Mouse (Mus musculus): ENCODE results near the gene 9930022D16Rik. TPM values are rescaled to one million over a fixed set of nuclear protein-coding genes. Genes with fewer than 3 reads are reported as not detected.

9930022D16Rik gene
- not detected for total RNA-seq (2021)
- long read RNA-seq, experiment 1: 0 reads
- long read RNA-seq, experiment 2: 0 reads

DNA sequence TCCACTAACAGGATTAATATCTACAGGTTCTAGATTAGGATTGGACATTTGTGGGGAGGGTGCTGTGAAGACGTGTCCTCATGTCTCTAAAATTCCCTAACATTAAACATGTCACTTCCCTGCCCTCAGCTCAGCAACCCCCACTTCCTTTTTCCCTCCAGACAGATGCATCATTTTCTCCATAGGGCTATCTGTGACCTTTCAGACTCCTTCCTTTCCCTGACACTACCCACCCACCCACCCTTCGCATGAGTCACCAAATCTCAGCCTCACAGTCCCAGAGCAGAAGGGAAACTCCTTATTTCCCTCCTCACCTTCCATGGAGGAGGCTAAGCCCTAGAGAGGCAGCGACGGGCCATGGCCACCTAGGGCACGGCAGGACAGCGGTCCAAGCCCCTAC is at the start of gene 9930022D16Rik:
Gene 9930022D16Rik, plus strand, starts transcription at position 301 of the 400 bp plus-strand sequence.
- no peak for DNase-seq

GRCm38 (mm10) chr11:109364337-109364736 is 49.4 kb upstream of the 9930022D16Rik start:
- no peak for DNase-seq

GRCm38 (mm10) chr11:109364881-109365280 is 48.8 kb upstream of the 9930022D16Rik start:
- DNase-seq: no peak

DNA sequence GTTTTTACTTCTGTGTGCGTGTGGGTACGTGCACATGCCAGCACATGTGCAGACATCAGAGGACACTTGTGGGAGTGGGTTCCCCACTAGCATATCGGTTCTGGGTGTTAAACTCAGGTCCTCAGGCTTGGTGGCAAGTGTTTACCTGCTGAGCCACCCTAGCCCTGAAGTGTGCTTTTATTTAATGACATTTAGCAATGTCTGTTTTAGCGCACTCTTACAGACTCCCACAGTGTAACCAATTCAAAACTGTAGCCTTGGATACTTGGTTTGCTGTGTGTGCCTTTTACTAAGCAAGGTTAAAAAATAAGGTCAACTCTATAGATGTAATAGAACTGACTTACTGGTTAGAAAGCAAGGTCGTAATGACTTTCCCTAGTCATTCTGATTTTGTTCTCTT is 47.9 kb upstream of the 9930022D16Rik start:
- no peak for DNase-seq

GRCm38 (mm10) chr11:109366802-109367579 is 46.7 kb upstream of the 9930022D16Rik start:
- no peak for DNase-seq

GRCm38 (mm10) chr11:109369026-109369637 is 44.6 kb upstream of the 9930022D16Rik start:
- peak in 1 of 2 experiments; percentile 54 for DNase-seq

- DNase-seq: no peak
These were observed 38.3 kb upstream of the 9930022D16Rik start for GRCm38 (mm10) chr11:109375412-109375811.

DNA sequence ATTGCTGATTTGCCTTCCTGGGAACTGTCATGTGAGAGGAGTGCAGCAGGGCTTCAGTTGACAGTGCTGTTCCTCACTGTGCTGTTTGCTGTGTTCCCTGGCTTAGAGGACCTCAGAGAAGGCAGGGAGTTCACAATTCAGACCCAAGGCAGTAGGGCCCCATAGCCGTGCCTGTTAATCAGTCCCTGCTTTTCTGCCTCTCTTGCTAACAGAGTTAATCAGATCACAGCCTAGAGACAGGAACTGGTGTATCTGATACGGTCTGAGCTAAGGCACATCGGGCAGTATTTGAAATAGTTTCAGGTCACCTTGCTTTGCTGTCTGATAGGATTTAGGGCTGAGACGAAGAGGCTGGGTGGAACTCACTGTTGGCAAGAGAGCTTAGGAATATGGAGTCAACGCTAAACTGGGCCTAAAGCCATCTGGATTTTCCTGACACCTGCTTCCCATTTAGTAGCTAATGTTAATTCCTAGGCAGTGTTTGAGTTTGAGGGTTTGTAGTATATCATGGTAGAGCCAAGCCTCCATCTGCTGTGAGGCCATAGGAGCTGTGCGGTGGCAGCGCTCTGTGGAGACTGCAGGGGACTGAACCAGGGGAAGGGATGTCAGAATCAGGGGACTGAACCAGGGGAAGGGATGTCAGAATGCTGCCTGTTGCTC is 37.1 kb upstream of the 9930022D16Rik start:
- no peak for DNase-seq

DNA sequence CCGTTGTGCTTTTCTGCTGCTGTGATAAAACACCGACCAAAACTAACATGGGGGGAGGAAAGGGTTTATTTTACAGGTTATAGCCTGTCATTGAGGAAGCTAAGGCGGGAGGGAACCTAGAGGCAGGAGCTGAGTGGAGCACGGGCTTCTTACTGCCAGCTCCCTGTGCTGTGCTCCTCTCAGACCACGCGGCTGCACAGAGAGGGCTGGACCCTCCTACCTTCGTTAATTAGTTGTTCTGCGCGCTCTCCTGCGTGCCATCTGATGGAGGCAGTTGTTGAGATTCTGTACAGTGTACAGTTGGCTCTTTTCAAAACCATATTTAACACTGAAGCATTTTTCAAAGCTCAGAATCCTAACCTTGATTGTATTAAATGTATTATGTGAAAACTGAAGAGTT is 36.2 kb upstream of the 9930022D16Rik start:
- DNase-seq: no peak

DNA sequence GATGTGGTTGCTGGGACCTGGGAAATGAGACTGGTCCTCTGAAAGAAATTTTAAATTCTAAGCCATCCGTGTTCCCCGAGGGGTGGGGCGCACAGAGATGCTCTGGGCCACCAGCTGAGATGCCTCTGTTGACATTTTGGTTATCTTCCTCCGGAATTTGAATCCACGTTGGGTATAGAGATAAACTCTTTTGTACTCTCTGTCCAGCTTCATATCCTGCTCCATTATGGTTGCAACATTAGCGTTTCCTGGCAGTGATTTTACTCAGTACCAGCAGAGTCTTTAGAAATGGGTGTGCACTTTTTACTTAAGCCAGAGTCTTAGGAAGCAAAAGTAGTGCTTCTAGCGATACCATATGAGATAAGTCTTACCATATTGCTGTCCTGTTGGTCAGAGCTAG is 35.7 kb upstream of the 9930022D16Rik start:
- no peak for DNase-seq

- no peak for DNase-seq
These were observed 33.1 kb upstream of the 9930022D16Rik start for GRCm38 (mm10) chr11:109380662-109381061.

GRCm38 (mm10) chr11:109385296-109385695 is 28.4 kb upstream of the 9930022D16Rik start:
- DNase-seq: no peak

- DNase-seq: no peak
These were observed 24.7 kb upstream of the 9930022D16Rik start for GRCm38 (mm10) chr11:109389046-109389445.

- DNase-seq: no peak
These were observed 22.5 kb upstream of the 9930022D16Rik start for GRCm38 (mm10) chr11:109391200-109391599.

DNA sequence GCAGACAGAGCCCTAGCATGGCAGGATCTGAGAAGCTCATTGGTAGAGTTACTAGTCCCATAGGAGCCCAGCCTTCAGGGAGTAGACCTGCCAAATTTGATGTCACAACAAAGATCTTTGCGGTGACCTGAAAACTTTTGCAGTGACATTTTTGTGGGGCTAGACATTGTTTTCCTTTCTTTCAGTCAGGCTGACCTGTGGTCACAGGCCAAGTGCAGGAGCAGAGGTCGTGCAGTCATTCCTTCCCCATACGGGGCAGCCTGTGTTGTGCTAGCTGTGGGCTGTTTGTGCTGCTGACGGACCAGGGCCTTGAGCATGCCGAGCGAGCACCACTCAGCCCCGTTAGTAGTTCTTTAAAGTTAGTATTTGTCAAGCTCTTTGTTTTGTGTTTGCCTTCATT is 22.0 kb upstream of the 9930022D16Rik start:
- no peak for DNase-seq

- DNase-seq: no peak
These were observed 21.1 kb upstream of the 9930022D16Rik start for GRCm38 (mm10) chr11:109392601-109393000.

DNA sequence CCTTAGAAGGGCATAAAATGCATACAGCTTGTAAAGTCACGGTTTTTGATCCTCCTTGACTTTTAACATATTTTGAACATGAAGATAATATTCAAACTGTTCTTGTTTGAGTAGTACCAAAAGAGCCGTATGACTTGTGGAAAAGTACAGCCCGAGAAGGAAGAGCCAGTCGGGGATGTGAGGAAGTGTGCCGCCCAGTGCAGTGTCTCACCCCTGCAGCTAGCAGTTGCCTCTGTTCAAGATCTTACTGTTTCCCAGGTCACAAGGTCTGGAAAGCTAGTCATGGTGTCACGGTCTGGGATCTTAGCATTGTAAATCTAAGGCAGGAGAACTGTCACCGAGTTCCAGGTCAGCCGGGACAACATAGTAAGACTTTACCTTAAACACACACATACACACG is 19.0 kb upstream of the 9930022D16Rik start:
- peak in 1 of 2 experiments; percentile 23 for DNase-seq

DNA sequence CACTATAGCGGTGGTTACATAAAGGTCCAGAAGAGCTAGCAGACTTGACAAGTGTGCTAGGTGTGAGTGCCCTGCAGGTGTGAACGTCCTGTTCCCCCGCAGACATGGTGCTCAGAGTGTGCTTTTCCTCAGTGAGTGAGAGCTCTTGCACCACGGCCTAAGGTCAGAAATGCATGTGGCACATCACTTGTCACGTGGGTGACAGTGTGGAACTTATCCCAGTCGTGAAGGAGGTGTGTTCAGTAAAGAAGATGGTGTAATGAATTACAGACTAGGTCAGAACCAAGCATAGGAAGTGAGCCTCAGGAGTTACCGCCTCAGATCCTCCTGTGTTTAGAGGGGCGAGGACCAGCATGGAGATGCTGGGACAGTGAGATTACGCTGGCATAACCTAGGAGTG is 18.4 kb upstream of the 9930022D16Rik start:
- no peak for DNase-seq

- DNase-seq: no peak
These were observed 7.3 kb upstream of the 9930022D16Rik start for GRCm38 (mm10) chr11:109406431-109406830.

DNA sequence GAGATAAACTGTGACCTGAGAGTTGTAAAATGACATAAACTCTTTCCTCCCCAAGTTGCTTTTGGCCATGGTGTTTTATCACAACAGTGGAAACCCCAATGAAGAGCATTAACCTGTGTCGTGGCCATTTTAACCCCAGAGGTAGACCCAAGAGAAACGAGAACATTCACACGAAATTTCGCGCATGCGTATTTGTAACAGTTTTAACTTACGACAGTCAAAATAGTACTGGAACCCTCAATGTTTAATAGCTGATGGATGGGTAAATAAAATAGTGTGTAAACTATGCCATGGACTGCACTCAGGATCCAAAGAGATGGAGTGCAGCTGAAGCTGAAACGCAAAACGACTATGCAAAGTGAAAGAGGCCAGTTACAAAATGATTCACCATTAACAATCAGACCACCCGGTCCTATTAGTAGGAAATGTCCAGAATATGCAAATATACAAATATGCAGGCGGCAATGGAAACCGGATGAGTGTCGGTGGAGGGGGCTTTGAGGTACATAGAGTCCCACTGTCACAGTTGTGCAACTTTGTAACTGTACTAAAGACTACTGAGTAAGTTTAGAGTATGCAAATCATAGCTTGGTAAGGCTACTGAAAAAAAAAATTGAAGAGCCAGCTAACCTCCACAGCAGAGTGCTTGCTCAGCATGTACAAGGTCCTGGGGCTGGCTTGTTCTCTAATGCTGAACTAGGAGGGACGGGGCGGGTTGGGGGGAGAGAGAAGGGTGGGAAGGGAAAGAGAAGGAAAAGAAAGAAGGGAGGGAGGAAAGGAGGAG is 3.3 kb upstream of the 9930022D16Rik start:
- DNase-seq: no peak

DNA sequence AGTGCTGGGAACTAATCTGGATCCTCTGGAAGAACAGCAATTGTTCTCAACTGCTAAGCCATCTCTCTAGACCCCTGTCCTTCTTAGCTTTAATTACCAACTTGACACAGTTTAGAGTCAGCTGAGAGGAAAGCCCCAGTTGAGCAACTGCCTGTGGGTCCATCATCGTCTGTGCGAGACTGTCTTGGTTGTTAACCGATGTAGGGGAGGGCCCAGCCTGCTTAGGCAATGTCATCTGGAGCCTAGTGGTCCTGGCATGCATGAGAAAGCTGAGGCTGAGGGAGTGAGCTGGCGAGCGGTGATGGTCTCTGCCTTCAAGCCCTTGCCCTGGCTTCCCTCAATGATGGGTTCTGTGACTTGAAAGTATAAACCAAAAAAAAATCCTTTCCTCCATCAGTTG is 1.1 kb downstream of the 9930022D16Rik start:
- no peak for DNase-seq

DNA sequence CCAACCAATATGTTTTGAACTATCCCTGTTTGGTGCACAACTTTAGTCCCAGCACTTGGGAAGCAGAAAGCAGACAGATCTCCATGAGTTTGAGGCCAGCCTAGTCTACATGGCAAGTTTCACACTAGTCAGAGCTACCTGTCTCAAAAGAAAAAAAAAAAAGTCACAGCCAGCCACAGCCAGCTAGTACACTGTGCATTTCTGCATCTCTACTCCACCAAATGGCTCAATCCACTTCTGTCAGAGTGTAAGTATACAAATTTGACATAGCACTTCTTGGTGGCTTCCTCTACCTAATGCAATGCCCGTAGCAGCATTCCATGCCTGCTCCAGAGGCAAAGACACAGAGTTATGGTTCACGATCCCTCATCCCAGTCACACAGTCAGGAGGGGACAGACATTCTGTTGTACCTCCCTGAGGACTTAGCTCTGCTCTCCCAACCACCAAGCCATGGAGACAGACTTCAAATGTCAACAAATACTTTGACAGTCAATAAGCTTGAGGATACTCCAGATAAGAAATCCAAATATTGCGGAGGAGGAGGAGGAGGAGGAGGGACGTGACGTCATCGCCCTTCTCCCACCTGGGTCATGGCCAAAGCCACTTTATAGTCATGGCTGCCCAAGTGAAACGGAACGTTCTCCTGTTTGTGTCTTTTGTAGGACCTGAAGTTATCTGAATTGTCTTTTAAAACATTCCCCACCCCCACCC is 3.1 kb downstream of the 9930022D16Rik start:
- DNase-seq: no peak

Data from heart, adult 18-20 months (tissue).